Mouse (Mus musculus) cerebellum, adult 2 months (tissue): ENCODE data around the gene Ssh1.

Source experiments
- CTCF ChIP-seq: fragments of 200-500 bp; IDR thresholded peaks from 2 replicates; pipeline ENCODE4 v1.5.1; 2011; ENCODE audit warnings: low read depth, mild to moderate bottlenecking, control low read depth, low read length, moderate library complexity, borderline replicate concordance; ENCODE audit not compliant: insufficient read depth
- POLR2A ChIP-seq: fragments of 200-500 bp; IDR thresholded peaks from 2 replicates; pipeline ENCODE4 v1.6.1; 2011; ENCODE audit warnings: low read length, control low read depth, borderline replicate concordance; ENCODE audit not compliant: insufficient read depth

DNA sequence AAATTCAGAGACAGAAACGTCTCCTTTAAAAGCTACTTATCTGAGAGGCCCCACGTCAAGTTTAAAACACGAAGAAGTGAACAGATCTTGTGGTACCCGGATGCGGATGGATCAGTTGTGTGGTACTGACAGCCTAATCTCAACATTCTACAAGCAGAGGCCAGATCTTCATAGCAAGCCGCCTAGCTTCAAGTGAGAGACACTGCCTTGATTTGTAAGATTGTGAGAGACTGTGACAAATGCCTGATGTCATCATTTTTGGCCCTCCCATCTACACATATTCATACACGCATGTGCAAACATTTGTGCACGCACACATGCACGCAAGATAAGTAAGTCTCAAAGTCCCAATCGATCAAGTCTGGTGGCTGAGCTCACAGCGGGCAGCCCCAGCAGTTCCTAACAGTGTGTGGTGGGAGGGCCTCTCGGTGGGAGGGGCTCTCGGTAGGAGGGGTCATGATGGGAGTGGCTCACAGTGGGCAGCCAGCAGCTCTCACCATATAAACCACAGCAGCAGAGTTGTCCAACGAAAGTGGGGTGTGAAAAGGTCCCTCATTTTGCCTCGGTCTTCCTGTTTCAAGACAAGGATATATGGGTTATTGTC is 47.7 kb upstream of the Ssh1 start:
- TF ChIP-seq CTCF (no peak), POLR2A (no peak)
